Mouse (Mus musculus) embryo, embryonic 10 days (tissue): Measurements from ENCODE around the gene Dvl3.

Experiments used
- DNase-seq: peaks from one replicate; pipeline ENCODE4 v3.0.0-alpha.2; 2015; ENCODE audit warnings: low spot score

The Dvl3 gene

GRCm38 (mm10) chr16:20547423-20547822 is 30.6 kb downstream of the Dvl3 start:
- DNase-seq = no peak

GRCm38 (mm10) chr16:20548096-20548948 is 31.5 kb downstream of the Dvl3 start, which contains the start of gene Abcf3:
Gene Abcf3, plus strand, starts transcription at chr16:20548577.
- DNase-seq = peak; percentile 100

GRCm38 (mm10) chr16:20549161-20549560 is 32.4 kb downstream of the Dvl3 start:
- DNase-seq = no peak

- DNase-seq = no peak
These were observed 34.9 kb downstream of the Dvl3 start for GRCm38 (mm10) chr16:20551691-20552090.

- no peak for DNase-seq
These were observed 35.8 kb downstream of the Dvl3 start for GRCm38 (mm10) chr16:20552594-20552993.

GRCm38 (mm10) chr16:20555000-20555399 is 38.2 kb downstream of the Dvl3 start:
- no peak for DNase-seq

- DNase-seq = no peak
These were observed 40.6 kb downstream of the Dvl3 start for GRCm38 (mm10) chr16:20557381-20557780.

GRCm38 (mm10) chr16:20565075-20565474 is 48.3 kb downstream of the Dvl3 start:
- DNase-seq = no peak
